Mouse (Mus musculus): ENCODE data around the gene Dock11.

Gene Dock11

DNA sequence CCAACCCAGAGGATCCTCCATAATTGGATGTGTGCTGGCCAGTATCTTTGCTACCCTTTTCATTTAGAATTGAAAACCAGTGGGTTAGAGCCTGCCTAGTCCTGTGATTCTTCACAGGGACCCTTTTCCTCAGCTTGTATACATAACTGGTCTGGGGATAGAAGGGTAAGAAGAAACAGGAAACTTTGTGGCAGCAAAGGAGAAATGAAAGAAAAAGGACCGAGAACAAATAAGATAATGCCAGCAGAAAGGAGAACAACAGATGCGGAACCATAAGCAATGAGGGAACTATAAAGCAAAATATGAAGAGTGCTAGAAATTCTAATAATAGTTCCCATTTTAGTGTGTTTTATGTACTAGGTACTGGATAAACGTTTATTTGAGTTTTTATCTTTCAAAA, 212.7 kb downstream of the Dock11 start:
- in situ Hi-C loops (cut with MboI), result no loop called here

DNA sequence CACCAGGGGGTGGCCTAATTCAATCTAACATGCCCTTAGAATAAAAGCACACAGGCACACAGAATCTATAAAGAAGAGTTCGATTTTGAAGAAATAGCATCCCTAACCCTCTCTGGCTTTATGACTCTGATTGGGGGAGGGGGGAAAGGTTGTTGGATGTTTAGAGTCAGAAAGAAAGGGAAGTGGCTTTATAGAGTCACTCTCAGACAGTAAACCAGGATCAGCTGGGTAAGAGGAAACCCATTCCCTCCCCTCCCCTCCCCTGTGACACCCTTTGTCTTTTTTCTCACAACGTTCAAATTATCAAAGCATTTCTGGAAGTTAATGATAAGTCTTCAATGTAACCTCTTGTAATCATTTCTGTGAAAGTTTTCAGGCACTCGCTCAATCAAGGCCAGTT, 220.0 kb downstream of the Dock11 start:
- in situ Hi-C loops (cut with MboI), result no loop called here

DNA sequence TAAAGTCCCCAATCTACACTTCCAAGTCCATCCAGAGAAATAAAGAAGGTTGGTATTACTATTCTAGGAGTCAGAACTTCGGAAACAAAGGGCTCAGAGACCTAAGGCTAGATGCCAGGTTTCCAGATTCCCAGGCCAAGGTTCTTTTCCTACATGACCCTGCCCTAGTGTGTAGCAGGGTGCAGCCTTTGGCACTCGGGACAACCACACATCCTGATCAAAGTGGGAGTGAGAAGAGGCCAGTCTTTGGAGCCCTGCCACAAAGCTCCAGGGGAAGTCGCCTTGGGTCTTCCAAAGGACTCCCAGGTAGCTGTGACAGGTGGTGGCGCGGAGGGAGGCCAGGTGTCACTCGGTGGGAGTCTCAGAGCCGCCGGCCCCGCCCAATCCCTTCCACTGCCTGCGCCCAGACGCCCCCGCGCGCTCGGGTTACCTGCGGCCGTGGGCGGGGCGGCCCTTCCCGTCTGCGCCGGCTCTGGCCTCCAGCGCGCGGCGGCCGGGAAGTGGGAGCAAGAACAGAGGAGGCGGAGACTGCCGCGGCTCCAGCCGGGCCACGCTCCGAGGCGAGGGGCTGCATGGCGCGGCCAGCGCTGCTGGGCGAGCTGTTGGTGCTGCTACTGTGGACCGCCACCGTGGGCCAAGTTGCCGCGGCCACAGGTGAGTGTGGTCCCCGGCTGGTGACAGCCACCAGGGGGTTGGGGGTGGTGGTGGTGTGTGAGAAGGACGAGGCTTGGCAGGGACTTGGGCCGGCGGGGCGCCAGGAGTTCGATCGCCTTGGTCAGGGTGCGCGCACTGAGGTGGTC, 223.2 kb downstream of the Dock11 start, which contains the start of gene Il13ra1:
TSS of gene Il13ra1 (plus strand) at position 489 of the 800 bp plus-strand sequence.
- in situ Hi-C loops (cut with MboI), result no loop called here

DNA sequence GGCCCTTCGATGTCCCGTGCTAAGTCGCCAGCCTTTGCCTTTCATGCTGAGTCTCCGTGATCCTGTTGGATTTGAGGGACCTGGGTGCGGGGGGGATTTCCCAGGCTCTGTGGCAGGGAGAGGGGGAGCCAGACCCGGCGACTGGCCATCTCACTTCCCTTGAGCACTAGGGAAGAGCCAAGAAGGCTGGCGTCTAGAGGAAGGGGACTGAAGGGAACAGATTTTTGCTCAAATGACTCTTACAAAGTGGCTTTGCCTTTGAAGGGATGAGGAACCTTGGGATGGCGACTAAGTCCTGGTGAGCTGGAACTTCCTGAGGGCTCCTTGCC, 223.8 kb downstream of the Dock11 start:
- in situ Hi-C loops (cut with MboI), result no loop called here

DNA sequence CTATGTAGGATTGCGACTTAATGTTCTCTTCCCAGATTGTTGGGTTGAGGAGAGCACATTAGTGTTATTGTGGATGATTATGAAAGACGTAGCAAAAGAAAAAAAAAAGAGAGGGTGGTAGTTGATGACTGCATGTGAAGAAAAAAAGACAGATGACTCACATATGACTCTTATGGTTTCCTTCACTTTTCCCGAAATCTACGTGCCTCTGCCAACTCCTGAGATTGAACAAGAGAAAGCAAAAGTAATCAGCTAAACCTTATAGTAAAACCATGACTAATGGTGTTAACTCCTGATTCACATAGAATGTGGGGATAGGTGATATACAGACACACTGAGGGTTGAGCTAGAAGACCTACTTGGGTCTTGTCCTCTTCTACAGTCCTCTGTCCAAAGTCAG, 226.5 kb downstream of the Dock11 start:
- in situ Hi-C loops (cut with MboI), result no loop called here
